Mouse (Mus musculus) neural tube, embryonic 11.5 days (tissue): Measurements from ENCODE around the gene Gm4969. TPM values are rescaled to one million over a fixed set of nuclear protein-coding genes. Genes with fewer than 3 reads are reported as not detected.
"Not testable (repeated sequence)": the region's sequence is repeated elsewhere in the genome, so short reads cannot be mapped to it uniquely, and the experiment has no call there.

ENCODE experiments used
- ATAC-seq: fragments of 200-750 bp; cut with Nextera tagmentation; 2 replicates; pipeline ENCODE4 v1.8.0; 2017; ENCODE audit warnings: moderate number of reproducible peaks, mild to moderate bottlenecking, moderate TSS enrichment, moderate library complexity; ENCODE audit not compliant: insufficient read depth, low FRiP score, low TSS enrichment
- DNase-seq: peaks from one replicate; pipeline ENCODE4 v3.0.0-alpha.2; 2015; ENCODE audit warnings: low spot score
- H3K27ac ChIP-seq: fragments of 300-500 bp; sonication (generic); 2 replicates; pipeline ENCODE4 v1.5.1; 2014; ENCODE audit warnings: low read depth, mild to moderate bottlenecking, low read length
- H3K27me3 ChIP-seq: fragments of 300-500 bp; sonication (generic); 2 replicates; pipeline ENCODE4 v1.6.1; 2014; ENCODE audit warnings: mild to moderate bottlenecking, low read length, mixed read lengths; ENCODE audit not compliant: control insufficient read depth, insufficient read depth
- H3K36me3 ChIP-seq: fragments of 300-500 bp; sonication (generic); 2 replicates; pipeline ENCODE4 v1.6.1; 2014; ENCODE audit warnings: mild to moderate bottlenecking, low read length, moderate library complexity, mixed read lengths; ENCODE audit not compliant: control insufficient read depth, insufficient read depth
- H3K4me1 ChIP-seq: fragments of 300-500 bp; sonication (generic); 2 replicates; pipeline ENCODE4 v1.6.1; 2014; ENCODE audit warnings: low read length, mixed read lengths; ENCODE audit not compliant: control insufficient read depth, insufficient read depth
- H3K4me2 ChIP-seq: fragments of 300-500 bp; sonication (generic); 2 replicates; pipeline ENCODE4 v1.6.1; 2014; ENCODE audit warnings: low read depth, mild to moderate bottlenecking, moderate library complexity
- H3K4me3 ChIP-seq: fragments of 300-500 bp; sonication (generic); 2 replicates; pipeline ENCODE4 v1.5.1; 2014; ENCODE audit warnings: low read depth, low read length
- H3K9ac ChIP-seq: fragments of 300-500 bp; sonication (generic); 2 replicates; pipeline ENCODE4 v1.6.1; 2014; ENCODE audit warnings: mild to moderate bottlenecking, low read length
- H3K9me3 ChIP-seq: fragments of 300-500 bp; sonication (generic); 2 replicates; pipeline ENCODE4 v1.6.1; 2016; ENCODE audit warnings: low read length; ENCODE audit not compliant: control insufficient read depth
- WGBS: fragments of 180-500 bp; shearing (Covaris S2); extraction: QIAGEN DNeasy Blood & Tissue Kit; methylation state at CpG from one replicate; pipeline ENCODE4 v1.1.7; 2014; 5-methylcytosine and 5-hydroxymethylcytosine counted together
- polyA plus RNA-seq: library from polyadenylated mRNA; unstranded; fragments of >200 nt; fragmentation: Nextera tagmentation; extraction: Ambion mirVana; gene quantifications from 2 replicates; pipeline ENCODE4 v1.2.1, GENCODE M21; 2014

Gm4969 gene
- polyA plus RNA-seq, 1 experiment from 2014 or later, result 1.3 TPM

DNA sequence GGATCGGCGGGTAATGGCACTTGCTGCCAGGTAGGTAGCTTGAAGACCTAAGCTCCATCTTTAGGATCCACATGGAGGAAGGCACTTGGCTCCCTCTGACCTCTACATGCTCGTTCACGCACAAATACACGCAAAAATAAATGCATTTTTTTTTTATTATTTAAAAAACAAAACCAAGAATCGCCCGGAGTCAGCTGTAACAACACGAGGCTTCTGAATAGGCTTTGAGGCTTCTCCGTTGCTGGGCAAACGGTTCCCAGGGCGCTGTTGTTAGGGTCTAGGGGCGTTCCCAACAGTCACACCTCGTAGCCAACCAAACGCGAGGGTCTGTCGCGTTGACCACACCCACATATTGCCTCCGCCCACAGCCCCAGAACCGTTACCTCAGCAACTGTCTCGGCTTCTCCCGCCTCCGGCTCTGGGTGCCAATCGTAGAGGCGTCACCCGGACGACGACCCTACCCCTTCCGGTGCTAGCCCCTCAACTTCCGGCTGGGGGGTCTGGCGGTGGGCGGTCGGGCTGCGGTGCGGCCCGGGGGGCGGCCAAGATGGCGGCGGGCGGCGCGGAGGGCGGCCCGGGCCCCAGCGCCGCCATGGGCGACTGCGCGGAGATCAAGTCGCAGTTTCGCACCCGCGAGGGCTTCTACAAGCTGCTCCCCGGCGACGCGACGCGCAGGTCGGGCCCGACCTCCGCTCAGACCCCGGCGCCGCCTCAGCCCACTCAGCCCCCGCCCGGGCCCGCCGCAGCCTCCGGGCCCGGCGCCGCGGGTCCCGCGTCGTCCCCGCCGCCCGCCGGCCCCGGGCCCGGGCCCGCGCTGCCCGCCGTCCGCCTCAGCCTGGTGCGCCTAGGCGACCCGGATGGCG, 42.2 kb downstream of the Gm4969 start, which contains the start of gene Dmwd:
Gene Dmwd, plus strand, starts transcription at position 505 of the 863 bp plus-strand sequence.
- Histone ChIP-seq H3K4me1 (peaks cover 11% of the 10 kb centered on the region), H3K27me3 (no peaks in the 10 kb centered on the region), H3K9ac (peak within 1 kb of the TSS; percentile 97), H3K9me3 (no peaks in the 10 kb centered on the region), H3K27ac (peak within 1 kb of the TSS; percentile 49; the same call in 1 of the 2 replicates), H3K4me2 (peak within 1 kb of the TSS; percentile 93), H3K36me3 (peaks cover 10% of the 10 kb centered on the region), H3K4me3 (peak within 1 kb of the TSS; percentile 100)
- 2% methylated on average over 60 of the region's 91 CpGs for WGBS
- DNase-seq (peak; percentile 99), ATAC-seq (peak; percentile 98)

DNA sequence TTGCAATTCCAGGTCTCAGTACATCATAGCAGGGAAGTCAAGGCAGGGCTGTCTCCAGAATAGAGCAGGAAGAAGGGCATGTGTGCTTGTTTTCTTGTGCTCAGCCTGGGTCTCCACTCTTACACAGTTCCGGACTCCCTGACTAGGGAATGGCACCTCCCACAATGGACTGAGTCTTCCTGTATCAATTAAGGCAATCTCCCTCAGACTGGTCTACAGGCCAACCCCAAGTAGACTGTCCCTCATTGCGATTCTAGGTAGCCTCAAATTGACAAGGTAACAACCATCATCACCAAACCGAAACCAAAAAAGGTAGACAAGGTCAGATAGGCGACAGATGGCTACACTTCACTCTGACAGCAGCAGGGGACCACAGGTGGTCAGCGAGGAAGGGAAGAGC, 42.9 kb downstream of the Gm4969 start:
- DNase-seq (no peak), ATAC-seq (no peak)
- Histone ChIP-seq H3K9ac (no peak overlapping the region), H3K9me3 (no peaks in the 10 kb centered on the region), H3K36me3 (peaks cover 4% of the 10 kb centered on the region; the same call in 1 of the 2 replicates), H3K27ac (no peak overlapping the region), H3K4me2 (peak overlapping the region; percentile 40), H3K4me1 (peaks cover 11% of the 10 kb centered on the region), H3K27me3 (no peaks in the 10 kb centered on the region), H3K4me3 (peak overlapping the region; percentile 3; the same call in 1 of the 2 replicates)
- 62% methylated on average over 5 of the region's 5 CpGs for WGBS

DNA sequence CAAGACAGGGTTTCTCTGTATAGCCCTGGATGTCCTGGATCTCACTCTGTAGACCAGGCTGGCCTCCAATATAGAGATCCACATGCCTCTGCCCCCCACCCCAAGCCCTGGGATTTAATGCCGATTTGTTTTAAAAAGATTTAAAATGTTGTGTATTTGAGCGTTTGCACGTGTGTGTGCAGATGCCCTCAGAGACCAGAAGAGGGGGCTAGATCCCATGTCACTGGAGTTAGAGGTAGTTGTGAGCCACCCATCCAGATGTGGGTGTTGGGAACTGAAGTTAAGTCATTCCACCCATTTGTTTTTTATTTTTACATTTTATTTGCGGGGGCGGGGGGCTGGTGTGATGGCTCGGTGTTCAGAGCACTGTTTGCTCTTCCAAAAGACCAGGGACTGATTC, 43.7 kb downstream of the Gm4969 start:
- H3K9ac ChIP-seq, result no peak overlapping the region
- no peaks in the 10 kb centered on the region for H3K9me3 ChIP-seq
- no peaks in the 10 kb centered on the region for H3K27me3 ChIP-seq
- 90% methylated on average over 6 of the region's 6 CpGs for WGBS
- DNase-seq (no peak), ATAC-seq (no peak)
- peaks cover 11% of the 10 kb centered on the region for H3K4me1 ChIP-seq
- H3K36me3 ChIP-seq, result no peaks in the 10 kb centered on the region
- no peak overlapping the region for H3K4me3 ChIP-seq
- H3K27ac ChIP-seq, result no peak overlapping the region
- no peak overlapping the region for H3K4me2 ChIP-seq

DNA sequence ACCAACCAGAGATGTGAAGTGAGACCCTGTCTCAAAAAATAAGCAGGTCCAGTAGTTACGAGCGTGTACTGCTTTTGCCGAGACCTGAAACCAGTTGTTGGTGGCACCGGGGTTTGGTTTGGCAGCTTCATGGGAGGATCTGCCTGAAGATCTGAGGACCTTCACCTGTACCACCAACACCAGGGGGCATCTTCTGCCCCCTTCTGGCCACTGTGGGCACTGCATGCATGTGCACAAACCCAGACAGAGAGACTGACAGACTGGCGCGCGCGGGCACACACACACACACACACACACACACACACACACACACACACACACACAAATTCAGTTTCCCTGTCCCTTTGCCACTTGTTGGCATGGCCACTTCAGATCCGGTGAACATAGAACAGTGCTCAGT, 44.7 kb downstream of the Gm4969 start:
- Histone ChIP-seq H3K27ac (no peak overlapping the region), H3K36me3 (no peaks in the 10 kb centered on the region), H3K4me2 (no peak overlapping the region), H3K4me3 (no peak overlapping the region), H3K9me3 (no peaks in the 10 kb centered on the region), H3K9ac (no peak overlapping the region), H3K27me3 (no peaks in the 10 kb centered on the region), H3K4me1 (peaks cover 11% of the 10 kb centered on the region)
- 77% methylated on average over 9 of the region's 9 CpGs for WGBS
- ATAC-seq (no peak), DNase-seq (no peak)

DNA sequence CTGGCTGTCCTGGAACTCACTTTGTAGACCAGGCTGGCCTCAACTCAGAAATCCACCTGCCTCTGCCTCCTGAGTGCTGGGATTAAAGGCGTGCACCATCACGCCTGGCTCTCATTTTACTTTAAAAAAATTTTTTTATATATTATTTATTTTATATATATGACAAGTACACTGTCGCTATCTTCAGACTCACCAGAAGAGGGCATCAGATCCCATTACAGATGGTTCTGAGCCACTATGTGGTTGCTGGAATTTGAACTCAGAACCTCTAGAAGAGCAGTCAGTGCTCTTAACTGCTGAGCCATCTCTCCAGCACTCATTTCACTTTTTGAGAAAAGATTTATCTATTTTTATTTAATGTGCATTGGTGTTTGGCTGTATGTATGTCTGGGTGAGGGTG, 47.1 kb downstream of the Gm4969 start:
- 60% methylated on average over 3 of the region's 3 CpGs for WGBS

DNA sequence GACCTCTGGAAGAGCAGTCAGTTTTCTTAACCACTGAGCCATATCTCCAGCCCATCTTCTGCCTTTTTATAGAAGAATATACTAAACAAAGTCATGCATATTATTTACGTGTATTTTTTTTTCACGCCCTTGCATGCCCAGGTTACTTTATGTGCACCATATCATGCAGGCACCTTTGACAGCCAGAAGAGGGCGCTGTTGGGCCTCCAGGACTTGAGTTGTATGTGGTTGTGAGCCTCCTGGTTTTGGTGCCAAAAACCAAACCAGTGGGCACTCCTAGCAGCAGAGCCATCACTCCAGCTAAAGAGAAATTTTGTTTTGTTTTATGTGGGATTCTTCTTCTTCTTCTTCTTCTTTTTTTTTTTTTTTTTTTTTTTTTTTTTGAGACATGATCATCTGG, 48.7 kb downstream of the Gm4969 start:
- H3K4me3 ChIP-seq, result no peak overlapping the region
- 45% methylated on average over 3 of the region's 3 CpGs for WGBS
- no peak overlapping the region for H3K4me2 ChIP-seq
- H3K27ac ChIP-seq, result no peak overlapping the region
- H3K9ac ChIP-seq, result no peak overlapping the region
- H3K36me3 ChIP-seq, result no peaks in the 10 kb centered on the region
- H3K27me3 ChIP-seq, result peaks cover 25% of the 10 kb centered on the region
- no peak for DNase-seq
- no peaks in the 10 kb centered on the region; the same call in 1 of the 2 replicates for H3K9me3 ChIP-seq
- H3K4me1 ChIP-seq, result no peaks in the 10 kb centered on the region
- no peak for ATAC-seq

More for the DNA sequence above, 47.1 kb downstream of the Gm4969 start:
- not testable (repeated sequence) for H3K9ac ChIP-seq, H3K4me2 ChIP-seq, H3K36me3 ChIP-seq, DNase-seq, H3K9me3 ChIP-seq, H3K4me3 ChIP-seq, ATAC-seq, H3K27ac ChIP-seq, H3K4me1 ChIP-seq
- H3K27me3 ChIP-seq, result peaks cover 12% of the 10 kb centered on the region

DNA sequence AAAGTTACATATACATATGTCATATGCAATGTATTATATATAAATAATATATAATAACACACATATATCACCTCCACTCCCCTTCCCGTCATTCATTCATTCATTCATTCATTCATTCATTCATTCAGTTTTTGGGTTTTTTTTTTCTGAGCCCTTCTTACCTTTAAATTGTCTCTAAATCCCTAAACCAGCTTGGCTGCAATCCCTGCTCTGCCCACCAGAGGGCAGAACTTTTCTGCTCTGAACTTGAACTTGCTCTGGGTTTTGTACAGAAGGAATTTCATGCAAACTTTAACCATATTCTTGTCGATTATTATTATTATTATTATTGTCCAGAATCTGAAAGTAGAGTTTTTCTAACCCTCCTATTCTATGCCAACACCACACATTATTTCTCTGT, 49.5 kb downstream of the Gm4969 start:
- Histone ChIP-seq H3K27me3 (peaks cover 25% of the 10 kb centered on the region), H3K9me3 (no peaks in the 10 kb centered on the region; the same call in 1 of the 2 replicates), H3K27ac (no peak overlapping the region), H3K4me1 (no peaks in the 10 kb centered on the region), H3K9ac (no peak overlapping the region), H3K4me2 (no peak overlapping the region), H3K4me3 (no peak overlapping the region), H3K36me3 (no peaks in the 10 kb centered on the region)
- peak; percentile 77 for DNase-seq
- 8% methylated on average over 2 of the region's 2 CpGs for whole genome bisulfite sequencing
- ATAC-seq, result no peak

DNA sequence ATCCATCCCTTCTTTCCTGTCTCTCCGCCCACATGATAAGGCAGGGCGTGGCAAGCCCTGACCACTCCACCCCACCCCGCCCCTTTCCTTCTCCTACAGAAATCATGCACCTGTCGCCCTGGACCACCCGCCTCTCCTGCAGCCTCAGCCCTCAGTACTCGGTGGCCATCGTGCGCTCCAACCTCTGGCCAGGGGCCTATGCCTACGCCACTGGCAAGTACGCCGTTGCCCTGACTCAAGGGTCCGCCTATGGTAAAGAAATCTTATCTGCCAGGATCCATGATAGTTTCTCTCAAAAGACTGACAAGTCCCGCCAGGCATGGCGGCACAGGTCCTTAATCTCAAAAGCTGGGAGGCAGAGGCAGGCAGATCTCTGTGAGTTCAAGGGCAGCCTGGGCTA, 50.2 kb downstream of the Gm4969 start:
- Histone ChIP-seq H3K4me1 (no peaks in the 10 kb centered on the region), H3K36me3 (no peaks in the 10 kb centered on the region), H3K4me3 (no peak overlapping the region), H3K9me3 (no peaks in the 10 kb centered on the region; the same call in 1 of the 2 replicates), H3K27me3 (peaks cover 25% of the 10 kb centered on the region), H3K4me2 (no peak overlapping the region), H3K9ac (no peak overlapping the region), H3K27ac (no peak overlapping the region)
- ATAC-seq (no peak), DNase-seq (no peak)
- 74% methylated on average over 10 of the region's 14 CpGs for WGBS

DNA sequence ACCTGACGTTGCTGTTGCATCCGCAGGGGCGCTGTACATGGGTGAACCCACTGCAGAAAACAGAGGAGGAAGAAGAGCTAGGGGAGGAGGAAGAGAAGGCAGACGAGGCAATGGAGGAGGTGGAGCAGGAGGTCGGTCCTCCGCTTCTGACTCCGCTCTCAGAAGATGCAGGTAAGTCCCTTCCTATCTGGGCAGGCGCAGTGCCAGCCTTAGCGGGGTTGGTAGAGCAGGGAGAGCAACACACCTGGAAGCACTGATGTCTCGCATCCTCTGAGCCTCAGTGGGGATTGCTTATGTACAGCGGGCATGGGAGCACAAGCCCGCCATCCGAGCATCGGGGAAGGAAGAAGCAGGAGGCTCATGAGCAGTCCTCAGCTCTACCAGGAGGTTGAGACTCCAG, 51.1 kb downstream of the Gm4969 start:
- Histone ChIP-seq H3K4me1 (no peaks in the 10 kb centered on the region), H3K4me3 (no peak overlapping the region), H3K9me3 (no peaks in the 10 kb centered on the region; the same call in 1 of the 2 replicates), H3K4me2 (no peak overlapping the region), H3K36me3 (no peaks in the 10 kb centered on the region), H3K27ac (no peak overlapping the region), H3K9ac (no peak overlapping the region), H3K27me3 (peaks cover 25% of the 10 kb centered on the region)
- WGBS, result 44% methylated on average over 14 of the region's 14 CpGs
- ATAC-seq (no peak), DNase-seq (no peak)
